Mouse (Mus musculus) erythroblast, embryonic 14.5 days (primary cell): ENCODE results near the gene Mafb.

Experiments used
- GATA1 ChIP-seq: IDR thresholded peaks from 2 replicates; pipeline ENCODE4 v1.6.1; 2012; ENCODE audit warnings: low read length, inconsistent platforms, mixed read lengths
- TAL1 ChIP-seq: IDR thresholded peaks from 3 replicates; pipeline ENCODE4 v1.6.1; 2012; ENCODE audit warnings: low read length, inconsistent platforms, mixed read lengths

GRCm38 (mm10) chr2:160388596-160388995 lies 21.7 kb upstream of the Mafb start:
- no peak for TF ChIP-seq GATA1
- TF ChIP-seq TAL1, result no peak
